Mouse (Mus musculus) embryo, embryonic 11.5 days (tissue): ENCODE measurements at regions not wholly inside any gene's neighbourhood (a gene's known extent, or its start where the extent isn't known, plus 50 kb on each side); places are given as distances from the start of the nearest gene placed in this dataset.

Experiments
- DNase-seq: peaks from one replicate; pipeline ENCODE4 v3.0.0-alpha.2; 2012; ENCODE audit warnings: low read depth, low spot score

DNA sequence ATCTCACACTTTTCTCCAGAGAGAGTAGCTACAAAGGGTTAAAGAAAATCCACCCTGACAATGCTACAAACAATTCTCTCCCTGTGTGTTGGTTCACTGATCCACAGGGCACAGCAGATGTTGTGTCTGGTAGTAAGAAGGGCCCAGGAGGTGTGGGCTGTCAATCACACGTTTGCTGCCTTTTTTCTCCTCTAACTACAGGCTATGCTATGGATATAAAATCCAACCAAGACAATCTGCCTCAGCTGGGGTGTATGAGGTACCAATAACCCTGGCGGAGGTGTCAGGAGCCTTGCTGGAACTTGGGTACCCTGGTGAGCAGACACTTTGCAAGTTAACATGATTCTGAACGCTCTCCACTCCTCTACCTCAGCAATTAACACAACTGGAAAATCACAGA lies 1002.1 kb upstream of the Pou3f2 start:
- DNase-seq: peak; percentile 8

DNA sequence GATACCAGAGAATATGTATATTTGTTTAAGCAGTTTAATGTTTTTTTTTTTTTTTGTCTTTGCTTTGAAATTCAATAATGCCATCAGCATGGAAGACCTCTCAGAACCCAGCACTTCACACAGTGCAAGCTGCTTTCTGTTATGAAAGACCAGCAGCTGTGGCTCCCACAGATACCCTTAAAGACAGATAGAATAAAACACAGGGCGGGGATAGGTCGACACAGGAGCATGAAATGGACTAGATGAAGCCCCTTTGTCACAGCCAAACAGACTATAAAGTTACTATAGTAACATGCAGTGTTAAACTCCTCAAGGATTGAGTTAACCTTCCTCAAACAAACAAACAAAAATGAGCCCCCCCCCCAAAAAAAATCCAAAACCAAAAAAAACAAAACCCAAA lies 1003.1 kb upstream of the Pou3f2 start:
- no peak for DNase-seq

DNA sequence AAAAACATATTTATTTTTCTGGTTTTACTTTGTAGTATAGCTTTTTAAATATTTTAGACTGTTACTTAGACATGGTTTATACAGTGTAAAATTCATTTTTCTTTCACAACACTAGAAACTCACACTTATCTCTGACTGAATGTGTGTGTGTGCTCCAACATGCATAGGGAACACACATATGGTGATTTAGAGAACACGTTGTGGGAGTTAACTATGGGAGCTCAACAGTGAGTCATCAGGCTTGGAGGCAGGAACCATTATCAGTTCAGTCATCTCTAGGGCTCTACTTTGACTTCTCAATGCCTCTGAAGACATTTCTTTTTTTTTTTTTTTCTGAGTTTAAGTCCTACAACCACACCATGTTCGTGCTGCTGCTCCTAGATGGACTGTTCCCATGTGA lies 997.5 kb upstream of the Mms22l start:
- no peak for DNase-seq

DNA sequence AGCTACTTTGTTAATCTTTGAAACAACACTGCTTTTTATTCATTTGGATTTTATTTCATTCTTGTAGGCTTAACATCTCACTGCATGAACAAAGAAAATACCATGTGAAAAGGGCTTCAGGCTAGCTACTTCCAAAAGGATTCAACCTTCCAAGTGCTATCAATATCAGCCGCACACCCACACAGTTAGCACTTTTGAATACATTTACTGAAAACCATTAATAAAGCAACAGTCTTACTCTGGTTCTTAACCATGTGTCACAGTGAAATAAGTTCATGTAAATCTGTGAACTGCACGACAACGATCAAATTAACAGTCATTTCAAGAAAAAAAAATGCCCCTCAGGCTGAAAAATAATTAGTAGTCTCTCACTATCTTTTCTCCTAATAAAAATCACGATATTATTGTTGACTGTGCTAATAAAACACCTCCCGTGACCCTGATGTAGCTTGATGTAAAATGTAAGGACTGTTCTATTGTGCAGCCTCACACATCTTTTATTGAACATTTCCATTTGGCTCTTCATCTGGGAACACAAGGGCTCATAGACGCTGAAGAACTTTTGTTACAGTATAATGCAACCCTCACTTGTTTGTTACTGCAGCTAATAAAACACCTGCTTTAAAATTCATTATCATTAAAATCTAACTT lies 991.4 kb upstream of the Mms22l start:
- DNase-seq: no peak

DNA sequence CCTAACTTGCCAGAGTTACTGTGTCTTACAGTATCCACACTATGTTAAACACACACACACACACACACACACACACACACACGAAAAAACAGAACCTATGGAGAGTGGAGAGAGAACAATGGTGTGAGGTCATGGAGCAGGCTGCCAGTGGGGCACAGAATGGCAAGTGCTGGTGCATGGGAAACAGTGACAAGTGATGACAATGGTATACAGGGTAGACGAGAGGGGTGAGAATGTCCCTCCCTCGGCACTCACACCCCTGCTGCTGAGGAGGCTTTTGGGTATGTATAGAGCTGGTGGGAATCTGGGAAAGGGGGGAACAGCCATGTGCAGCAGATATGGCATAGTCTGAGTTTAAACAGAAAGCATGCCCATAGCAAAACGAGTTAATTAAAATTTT lies 985.4 kb upstream of the Mms22l start:
- no peak for DNase-seq

DNA sequence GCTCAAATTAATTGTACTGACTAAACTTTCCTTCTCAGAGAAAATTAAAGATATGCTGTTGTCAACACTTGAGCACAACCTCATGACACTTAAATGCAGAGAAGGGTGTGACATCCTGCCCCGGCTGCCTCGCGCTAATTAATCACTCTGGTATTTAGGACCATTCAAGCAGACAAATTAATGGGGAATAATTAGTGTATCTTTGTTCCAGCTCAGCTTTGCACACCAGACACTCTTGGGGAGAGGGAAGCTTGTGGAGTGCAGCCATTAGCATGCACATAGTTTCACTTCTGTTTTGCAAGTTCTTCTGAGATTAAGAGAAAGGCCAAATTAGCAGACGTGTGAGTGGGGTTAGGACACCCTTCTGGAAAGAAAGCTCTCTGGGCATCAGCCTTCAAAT lies 984.2 kb upstream of the Mms22l start:
- no peak for DNase-seq

DNA sequence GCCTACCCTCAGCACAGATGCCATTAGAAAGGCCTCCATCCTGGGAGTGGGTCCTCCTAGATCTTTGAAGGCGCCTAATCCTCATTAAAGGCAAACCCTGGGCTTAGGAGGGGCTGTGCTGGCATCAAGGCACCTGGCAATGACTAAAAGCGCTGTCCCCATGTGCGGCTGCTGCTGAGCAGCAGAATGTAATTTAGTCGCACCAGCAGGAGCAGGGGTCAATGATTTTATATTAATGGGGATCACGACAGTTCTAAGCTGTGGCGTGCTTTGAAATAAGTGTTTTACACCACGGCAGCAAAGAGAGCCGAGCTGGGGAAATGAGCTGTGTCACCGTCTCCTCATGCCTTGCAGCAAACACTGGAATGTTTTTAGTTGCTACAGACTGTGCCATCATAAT lies 982.3 kb upstream of the Mms22l start:
- DNase-seq: peak; percentile 14
